Mouse (Mus musculus) induced T-regulatory cell, adult 2 months (primary cell): ENCODE measurements around the gene Vcl.

Experiments
- DNase-seq: peaks from one replicate; pipeline ENCODE4 v3.0.0-alpha.2; 2012; ENCODE audit warnings: low read depth

Gene Vcl

DNA sequence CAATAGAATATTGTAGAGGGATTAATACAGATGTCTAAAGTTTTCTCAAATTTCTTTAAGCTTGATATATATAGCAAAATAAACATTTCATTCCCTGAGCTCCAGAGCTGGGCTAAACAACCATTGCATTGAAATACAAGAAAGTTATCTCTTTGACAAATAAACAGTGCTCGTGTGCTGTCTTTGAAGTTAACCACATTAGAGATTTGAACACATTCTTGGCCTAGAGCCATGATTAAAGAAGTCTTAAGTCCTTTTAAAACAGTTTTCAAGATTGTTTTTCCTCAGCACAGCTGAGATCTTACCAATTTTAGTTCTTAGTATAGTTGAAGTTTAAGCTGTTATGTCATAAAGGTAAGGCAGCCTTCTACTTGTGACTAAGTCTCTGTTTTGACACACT, 135.1 kb downstream of the Vcl start:
- no peak for DNase-seq

DNA sequence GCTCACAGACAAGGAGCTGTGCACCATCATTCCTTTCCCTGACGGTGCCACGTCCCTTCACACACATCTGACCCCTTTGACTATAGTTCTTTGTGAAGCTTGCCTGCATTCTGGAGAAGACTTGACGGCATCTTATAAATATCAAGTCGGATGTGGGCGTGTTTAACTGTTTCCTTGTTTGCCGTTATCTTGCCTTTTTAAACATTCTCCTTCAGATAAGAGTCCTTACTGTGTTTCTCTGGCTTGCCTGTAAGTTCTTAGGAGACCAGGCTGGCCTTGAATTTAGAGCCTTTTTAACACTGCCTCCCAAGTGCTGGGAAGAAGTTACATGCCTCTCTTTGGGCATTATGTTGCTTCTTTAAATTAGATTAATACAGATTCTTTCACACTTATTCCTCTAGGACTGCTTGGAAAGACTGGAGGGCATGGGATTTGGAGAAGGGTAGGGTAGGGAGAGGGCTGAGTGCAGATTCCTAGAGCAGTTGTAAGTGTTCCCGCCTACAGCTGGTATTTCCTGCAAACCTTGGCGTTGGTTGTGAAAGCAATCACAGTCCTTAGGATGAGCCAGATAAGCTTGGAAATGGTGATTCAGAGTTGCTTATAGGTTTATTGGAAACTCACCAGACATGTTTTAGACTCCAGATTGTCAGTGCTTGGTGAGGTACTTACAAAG, 136.4 kb downstream of the Vcl start:
- no peak for DNase-seq

DNA sequence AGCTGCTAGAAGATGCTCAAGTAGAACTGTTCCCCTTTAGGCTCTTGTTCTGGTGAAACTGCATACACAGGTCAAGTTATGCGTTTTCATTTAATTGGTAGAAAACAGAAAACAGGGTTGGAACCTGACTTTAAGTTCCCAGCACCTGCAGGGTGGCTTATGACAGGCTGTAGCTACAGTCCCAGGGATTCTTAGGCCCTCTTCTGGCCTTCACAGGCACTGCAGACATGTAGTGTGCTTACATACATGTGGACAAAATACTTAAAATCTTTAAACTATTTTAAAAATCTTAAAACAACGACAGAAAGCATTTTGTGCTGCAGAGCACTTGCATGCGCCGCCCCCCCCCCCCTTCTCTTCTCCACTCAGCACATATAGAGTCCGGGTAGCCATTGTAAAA, 140.4 kb downstream of the Vcl start:
- DNase-seq: peak; percentile 48

DNA sequence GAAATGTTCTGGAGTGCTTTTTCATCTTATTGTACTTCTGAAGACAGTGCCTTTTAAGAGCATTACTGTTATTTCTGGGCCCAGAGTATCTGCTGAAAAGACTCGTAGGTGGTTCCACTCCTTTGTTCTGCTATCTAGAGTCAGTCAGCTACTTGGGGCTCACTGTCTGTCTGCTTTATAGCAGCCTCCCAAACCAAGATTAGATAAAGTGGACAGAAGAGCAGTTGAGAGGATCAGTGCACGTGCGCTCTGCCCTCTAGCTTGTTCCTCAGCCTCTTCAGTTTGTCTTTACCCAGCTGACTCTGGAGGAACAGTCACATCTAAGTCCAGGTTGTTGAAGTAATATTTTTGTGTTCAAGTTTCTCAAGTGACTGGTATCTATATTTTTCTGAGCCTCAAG, 144.8 kb downstream of the Vcl start:
- no peak for DNase-seq

DNA sequence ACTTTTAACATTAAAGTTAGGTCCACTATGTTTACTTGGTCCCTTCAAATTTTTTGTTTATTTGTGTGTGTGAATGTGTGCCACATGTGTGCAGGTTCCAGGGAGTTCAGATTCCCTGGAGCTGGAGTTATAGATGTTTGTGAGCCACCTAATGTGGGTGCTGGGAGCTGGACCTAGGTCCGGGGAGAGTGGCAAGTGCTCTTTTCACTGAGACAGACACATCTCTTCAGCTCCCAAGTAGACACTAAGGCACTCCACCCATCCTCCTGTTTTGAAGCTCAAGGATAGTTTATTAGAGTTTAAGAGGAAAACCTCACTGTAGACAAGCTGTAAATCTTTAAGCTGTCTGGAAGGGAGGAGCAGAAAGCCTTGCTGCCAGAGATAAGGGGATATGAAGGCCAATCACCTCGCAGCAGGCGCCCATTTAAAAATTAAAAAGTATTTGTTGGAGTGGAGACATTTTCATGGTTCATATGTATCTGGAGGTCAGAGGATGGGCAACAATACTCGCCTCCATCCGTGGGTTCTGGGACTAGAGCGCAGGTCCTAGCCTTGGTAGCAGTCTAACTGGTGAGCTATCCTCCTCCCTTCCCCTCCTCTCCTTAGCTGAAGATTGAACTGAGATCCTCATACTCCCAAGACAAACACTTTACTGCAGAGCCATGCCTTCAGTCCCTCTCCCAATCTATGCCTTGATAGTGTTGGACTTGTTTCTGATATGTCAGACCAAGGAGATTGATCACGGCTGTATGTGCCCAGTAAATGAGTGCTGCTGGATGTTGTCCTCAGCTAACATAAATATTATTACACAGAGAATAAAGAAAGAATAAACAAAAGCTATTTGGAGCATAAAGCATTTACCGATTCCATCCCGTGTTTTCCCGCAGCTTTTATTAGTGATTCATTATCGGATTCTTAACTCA, 145.5 kb downstream of the Vcl start:
- peak; percentile 16 for DNase-seq

DNA sequence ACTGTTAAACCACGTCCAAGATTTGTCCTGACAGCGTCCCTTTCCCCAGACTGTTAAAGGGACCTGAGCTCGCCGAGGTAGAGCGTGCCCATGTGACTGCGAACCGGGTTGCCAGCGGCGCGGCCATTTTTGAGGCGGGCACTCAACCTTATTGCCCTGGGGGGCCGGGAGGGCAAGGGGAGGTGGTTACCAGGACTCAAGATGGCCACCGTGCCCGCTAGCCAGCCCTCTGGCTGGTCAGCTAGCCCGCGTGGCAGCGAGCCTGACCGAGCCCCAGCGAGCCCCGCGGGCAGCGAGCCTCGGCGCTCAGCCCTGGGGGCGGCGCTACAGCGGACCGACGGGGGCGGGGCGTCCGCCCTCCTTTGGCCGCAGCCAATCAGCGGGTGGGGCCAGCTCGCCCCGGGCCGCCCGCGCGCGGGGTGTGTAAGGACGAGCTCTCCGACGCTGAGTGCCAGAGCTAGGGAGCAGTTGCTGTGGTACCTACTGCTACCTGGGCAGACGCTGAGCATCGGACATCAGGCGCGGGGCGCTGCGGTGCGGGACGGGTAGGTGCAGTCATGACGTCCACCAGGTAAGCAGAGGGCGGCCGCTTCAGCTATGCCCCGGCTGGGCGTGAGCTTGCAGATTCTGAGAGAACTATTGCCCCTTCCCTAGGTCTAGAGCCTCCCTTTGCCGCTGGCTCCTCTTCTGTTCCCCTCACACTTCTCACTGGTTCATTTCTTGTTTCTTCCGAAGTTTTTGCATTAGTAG, 146.7 kb downstream of the Vcl start:
- DNase-seq: peak; percentile 94

DNA sequence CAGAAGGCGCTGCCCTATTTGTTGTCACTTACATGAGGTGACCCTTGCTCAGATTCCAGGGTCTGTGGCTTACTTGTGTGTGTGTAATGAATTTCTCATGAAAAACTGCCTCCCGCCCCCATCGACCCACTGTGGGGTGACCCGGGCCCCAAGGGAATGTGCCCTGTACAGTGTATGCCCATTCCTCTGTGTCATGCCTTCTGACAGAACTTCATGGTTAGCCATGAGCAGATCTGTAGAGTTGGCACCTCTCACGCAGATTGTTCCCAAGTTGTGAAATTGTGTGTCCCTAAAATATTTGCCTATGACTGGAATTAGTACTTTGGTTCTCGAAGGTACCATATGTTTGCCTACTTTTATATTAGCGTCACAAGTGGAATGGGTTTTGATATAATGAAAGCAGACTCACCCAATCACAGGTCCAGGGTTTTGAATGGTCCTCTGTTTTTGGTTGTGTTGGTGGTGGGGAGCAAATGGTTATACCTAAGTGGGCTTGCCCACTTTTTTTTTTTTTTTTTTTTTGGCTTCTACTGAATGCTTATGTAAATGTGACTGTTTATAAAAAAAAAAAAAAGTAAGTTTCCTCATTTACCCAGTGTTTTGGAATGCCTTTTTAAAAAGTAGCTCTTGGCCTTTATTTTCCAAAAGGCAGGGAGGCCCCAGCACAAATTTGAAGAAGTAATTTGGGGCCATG, 147.4 kb downstream of the Vcl start:
- DNase-seq: no peak

DNA sequence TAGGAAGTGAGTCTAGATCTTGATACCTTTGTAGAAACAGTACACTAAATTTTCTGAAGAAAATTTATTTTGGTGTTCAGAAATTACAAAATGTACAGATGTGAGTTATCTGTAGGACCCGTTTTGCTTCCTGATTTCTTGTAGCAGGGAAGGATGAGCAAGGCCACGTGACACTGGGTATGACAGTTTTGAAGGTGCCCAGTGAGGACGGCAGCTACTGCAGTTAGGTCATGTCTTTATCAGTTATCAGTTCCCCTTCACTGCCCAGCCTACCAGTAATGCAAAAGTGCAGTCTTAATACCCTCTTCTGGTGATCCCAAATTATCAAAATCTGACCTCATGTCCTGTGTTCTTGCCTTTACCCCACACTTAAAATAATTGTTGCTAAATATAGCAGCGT, 148.7 kb downstream of the Vcl start:
- DNase-seq: peak; percentile 31

DNA sequence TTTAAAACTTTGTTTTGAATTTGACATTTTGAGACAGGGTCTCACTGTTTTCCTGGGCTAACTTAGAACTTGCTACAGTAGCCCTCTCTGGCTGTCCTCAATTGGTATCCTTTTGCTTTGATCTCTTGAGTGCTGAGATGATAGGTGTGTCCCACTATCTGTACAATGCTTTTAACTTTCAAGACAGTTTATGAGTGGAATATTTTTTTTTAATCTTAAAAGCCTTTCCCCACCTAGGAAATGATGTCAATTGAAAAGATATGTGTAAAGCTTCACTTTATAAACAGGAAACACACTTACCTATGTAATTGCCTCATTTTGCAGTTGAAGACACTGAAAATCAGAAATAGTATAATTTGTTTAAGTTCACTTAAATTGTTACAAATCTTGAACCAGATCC, 149.3 kb downstream of the Vcl start:
- DNase-seq: peak; percentile 64

DNA sequence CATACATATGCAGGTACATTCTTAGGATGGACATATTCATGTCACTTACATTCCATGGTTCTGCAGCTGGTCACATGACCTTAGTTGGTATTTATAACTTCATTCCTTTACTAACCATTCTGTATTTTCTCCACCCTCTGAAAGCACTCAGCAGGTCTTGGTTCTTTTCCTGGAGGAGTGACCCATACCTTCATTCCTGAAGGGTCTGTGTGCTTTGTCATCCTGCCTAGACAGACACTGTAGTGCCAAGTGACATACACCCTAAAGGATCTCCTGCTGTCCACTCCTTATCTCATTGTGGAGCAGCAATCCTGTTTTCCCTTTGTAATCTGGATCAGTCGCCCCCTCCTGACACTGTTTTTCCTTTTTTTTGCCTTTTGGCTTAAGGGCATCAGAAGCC, 153.6 kb downstream of the Vcl start:
- no peak for DNase-seq
